Mouse (Mus musculus): ENCODE data around the gene Tet3. TPM values are rescaled to one million over a fixed set of nuclear protein-coding genes. Genes with fewer than 3 reads are reported as not detected.

Tet3 gene
- polyA plus RNA-seq, 1 experiment from 2014 or later: 52.2 TPM

DNA sequence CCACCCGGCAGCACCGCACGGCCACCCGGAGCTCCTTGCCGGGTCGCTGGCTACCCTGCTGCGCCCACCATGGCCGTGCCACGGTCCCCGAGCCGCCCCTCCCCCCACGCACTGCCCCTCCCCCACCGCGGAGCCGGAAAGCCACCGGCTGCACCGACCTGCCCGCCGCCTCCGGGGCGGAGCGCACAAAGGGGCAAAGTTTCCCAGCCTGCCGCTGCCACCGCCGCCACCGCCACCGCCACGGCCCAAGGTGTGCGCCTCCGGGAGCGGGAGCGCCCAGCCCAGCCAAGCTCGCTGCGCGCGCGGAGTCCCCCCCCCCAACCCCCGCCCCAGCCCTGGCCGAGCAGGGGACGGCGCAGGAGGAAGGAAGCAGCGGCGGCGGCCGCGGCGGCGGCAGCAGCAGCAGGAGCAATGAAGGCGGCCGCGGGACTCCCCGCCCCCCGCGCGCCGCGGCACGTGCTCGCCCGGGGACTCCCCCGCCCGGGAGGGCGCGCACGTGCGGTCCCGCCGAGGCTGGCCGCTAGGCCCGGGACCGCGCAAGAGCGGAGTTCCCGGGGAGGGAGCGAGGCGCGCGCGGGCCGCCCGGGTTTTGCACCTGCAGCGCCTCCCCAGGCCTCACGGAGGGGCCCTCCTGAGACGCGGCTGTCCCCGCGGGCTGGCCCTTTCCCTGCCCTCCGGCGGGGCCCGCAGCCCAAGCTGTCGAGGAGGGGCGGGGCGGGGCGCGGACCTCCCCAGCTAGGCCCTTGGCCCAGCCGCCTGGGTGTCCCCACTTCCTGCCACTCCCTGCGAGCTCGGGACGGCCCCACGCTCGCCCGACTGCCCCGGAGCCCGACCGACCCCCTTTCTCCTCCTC lies 2.5 kb downstream of the Tet3 start:
- H3K4me2 ChIP-seq (replicated peaks): peak overlapping the region; percentile 85
- H3K36me3 ChIP-seq (replicated peaks; ENCODE audit: control insufficient read depth, insufficient read depth): no peaks in the 10 kb centered on the region
- H3K9me3 ChIP-seq (ENCODE audit: control insufficient read depth, low read length): no peaks in the 10 kb centered on the region
- DNase-seq (ENCODE audit: low spot score) (peak; percentile 74), ATAC-seq (ENCODE audit: low FRiP score) (peak; percentile 83)
- H3K4me3 ChIP-seq (replicated peaks; ENCODE audit: low read length): peak overlapping the region; percentile 56
- WGBS: under 1% methylated on average over 64 of the region's 105 CpGs
- H3K4me1 ChIP-seq (replicated peaks; ENCODE audit: control insufficient read depth, insufficient read depth, low read length): peaks cover 41% of the 10 kb centered on the region
- H3K27me3 ChIP-seq (ENCODE audit: control insufficient read depth, insufficient read depth, low read length): no peaks in the 10 kb centered on the region
- H3K9ac ChIP-seq: peak overlapping the region; percentile 97
- H3K27ac ChIP-seq: peak overlapping the region; percentile 97

DNA sequence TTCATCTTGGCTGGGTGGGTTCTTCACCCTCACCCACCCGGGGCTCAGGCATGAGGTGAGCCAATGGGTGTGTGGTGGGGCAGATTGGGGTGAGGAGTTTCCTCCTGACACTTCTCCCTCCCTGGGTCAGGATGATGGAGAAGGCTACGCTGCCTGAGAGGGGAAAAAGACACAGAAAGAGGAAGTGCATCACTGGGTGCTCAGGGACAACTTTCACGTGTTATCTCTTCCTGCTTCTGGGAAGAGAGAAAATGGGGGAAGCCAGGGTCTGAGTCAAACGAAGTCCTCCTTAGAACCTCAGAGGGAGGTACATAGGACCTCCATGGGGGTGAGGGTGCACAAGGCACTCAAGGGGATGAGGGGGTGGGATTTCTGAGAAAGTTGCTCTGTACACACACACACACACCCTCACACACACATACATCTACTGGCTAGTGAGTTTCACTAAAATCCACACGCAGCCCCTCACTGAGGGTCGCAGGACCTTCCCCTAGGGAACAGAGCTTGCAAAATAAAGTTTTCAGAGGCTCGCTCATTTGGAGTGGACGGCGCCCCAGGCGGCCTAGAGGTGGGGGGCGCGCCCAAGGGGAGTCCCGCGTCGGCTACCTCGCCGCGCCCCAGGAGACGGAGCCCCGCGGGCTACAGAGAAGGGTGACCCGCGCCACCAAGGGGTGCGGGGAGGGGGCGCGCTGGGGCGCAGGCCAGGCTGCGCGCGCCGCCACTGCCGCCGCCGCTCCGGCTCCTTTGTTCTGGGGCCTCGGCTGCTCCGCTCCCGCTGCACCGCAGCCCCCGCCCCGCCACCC lies 3.4 kb downstream of the Tet3 start:
- peak overlapping the region; percentile 56 for H3K4me3 ChIP-seq (replicated peaks; ENCODE audit: low read length)
- no peaks in the 10 kb centered on the region for H3K9me3 ChIP-seq (ENCODE audit: control insufficient read depth, low read length)
- no peaks in the 10 kb centered on the region for H3K36me3 ChIP-seq (replicated peaks; ENCODE audit: control insufficient read depth, insufficient read depth)
- no peak for DNase-seq (ENCODE audit: low spot score)
- H3K27me3 ChIP-seq (ENCODE audit: control insufficient read depth, insufficient read depth, low read length): no peaks in the 10 kb centered on the region
- peak overlapping the region; percentile 97 for H3K27ac ChIP-seq
- H3K9ac ChIP-seq: peak overlapping the region; percentile 97
- peaks cover 49% of the 10 kb centered on the region for H3K4me1 ChIP-seq (replicated peaks; ENCODE audit: control insufficient read depth, insufficient read depth, low read length)
- peak; percentile 47 for ATAC-seq (ENCODE audit: low FRiP score)
- WGBS: 2% methylated on average over 29 of the region's 41 CpGs
- H3K4me2 ChIP-seq (replicated peaks): peak overlapping the region; percentile 85

DNA sequence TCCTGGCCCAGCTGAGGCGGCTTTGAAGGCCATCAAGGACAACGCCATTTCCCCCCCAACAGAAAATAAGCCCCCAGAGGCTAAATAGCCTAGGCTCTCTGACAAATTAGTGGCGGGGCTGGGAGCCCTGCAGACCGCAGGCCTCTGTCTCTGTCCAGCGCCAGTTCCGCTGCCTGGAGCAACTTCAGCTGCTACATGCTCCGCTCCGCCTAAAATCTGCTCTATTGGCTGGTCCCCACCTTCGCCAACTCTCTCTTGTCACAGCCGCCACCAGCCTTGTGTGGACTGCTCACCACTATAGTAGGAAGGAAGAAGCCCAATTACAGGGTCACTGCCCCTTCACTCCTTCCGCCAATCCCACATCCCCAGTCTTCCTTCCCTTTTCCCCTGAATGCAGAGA lies 5.2 kb downstream of the Tet3 start:
- DNase-seq (ENCODE audit: low spot score) (no peak), ATAC-seq (ENCODE audit: low FRiP score) (no peak)
- Histone ChIP-seq H3K36me3 (replicated peaks; ENCODE audit: control insufficient read depth, insufficient read depth) (0 out of 2 replicates have a peak, but pooled peaks cover 9% of the 10 kb centered on the region), H3K9me3 (ENCODE audit: control insufficient read depth, low read length) (no peaks in the 10 kb centered on the region), H3K27ac (no peak overlapping the region), H3K9ac (peak overlapping the region; percentile 97), H3K4me2 (replicated peaks) (peak overlapping the region; percentile 85), H3K4me3 (replicated peaks; ENCODE audit: low read length) (peak overlapping the region; percentile 56), H3K27me3 (ENCODE audit: control insufficient read depth, insufficient read depth, low read length) (no peaks in the 10 kb centered on the region), H3K4me1 (replicated peaks; ENCODE audit: control insufficient read depth, insufficient read depth, low read length) (peaks cover 67% of the 10 kb centered on the region)
- 32% methylated on average over 11 of the region's 11 CpGs for WGBS

DNA sequence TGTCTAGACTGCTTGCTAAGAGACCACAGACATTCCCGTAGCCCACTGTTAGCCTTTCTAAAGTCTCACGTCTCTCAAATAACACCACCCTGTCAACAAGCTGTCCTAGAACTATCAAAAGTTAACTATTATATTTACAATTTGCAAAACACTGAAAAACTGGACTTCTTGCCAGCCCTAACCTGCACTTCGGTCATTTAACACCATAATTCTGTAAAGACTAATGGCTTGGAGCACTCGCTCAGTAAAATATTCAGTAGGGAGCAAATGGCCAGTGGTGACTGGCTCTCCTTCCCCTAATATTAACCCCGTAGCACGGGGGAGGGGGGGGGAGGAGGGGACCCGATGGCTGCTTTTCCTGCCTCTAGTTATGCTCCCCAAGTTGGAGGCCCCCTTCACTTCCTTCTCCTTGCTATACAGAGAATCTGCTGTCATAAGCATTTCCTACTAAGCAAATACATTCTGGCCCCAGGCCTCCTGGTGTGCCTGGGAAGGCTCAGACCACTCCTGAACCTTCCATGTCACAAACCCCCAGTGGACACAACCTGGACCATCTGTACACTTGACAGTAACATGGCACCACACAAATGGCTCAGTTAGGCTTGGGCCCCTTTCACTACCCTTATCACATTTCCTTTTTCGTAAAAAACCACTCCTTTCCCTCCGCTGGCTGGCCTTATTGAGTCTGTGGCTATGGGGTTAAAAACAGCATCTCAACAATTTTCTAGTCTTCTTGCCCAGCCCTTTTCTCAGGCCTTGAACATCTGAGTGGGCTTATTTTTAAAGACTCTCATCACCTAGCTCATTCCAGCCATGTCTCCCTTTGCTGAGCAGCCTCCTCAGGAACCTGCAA lies 8.2 kb downstream of the Tet3 start:
- H3K36me3 ChIP-seq (replicated peaks; ENCODE audit: control insufficient read depth, insufficient read depth): 0 out of 2 replicates have a peak, but pooled peaks cover 9% of the 10 kb centered on the region
- no peak overlapping the region for H3K27ac ChIP-seq
- no peaks in the 10 kb centered on the region for H3K27me3 ChIP-seq (ENCODE audit: control insufficient read depth, insufficient read depth, low read length)
- ATAC-seq (ENCODE audit: low FRiP score) (no peak), DNase-seq (ENCODE audit: low spot score) (no peak)
- H3K9ac ChIP-seq: no peak overlapping the region
- H3K4me2 ChIP-seq (replicated peaks): peak overlapping the region; percentile 30
- H3K4me1 ChIP-seq (replicated peaks; ENCODE audit: control insufficient read depth, insufficient read depth, low read length): peaks cover 75% of the 10 kb centered on the region
- no peak overlapping the region for H3K4me3 ChIP-seq (replicated peaks; ENCODE audit: low read length)
- H3K9me3 ChIP-seq (ENCODE audit: control insufficient read depth, low read length): no peaks in the 10 kb centered on the region
- WGBS: 74% methylated on average over 9 of the region's 9 CpGs

DNA sequence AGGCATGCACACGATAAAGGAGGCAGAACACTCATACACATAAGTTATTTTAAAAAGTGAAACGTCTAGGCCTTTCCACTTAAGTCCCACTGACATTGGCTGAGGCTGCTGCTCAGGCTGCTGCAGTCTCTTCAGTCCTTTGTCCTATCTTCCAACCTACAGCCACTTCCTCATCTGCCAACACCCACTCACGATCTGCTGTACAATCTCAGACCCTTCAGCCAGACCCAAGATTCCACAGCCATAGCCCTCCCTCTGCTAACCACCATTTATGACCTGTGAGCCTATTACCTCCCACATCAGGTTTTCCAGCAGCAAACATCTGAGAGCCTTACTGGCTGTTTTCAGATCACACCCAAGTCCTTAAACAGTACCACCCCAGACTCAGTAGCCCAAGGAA lies 9.4 kb downstream of the Tet3 start:
- Histone ChIP-seq H3K27me3 (ENCODE audit: control insufficient read depth, insufficient read depth, low read length) (no peaks in the 10 kb centered on the region), H3K9ac (no peak overlapping the region), H3K36me3 (replicated peaks; ENCODE audit: control insufficient read depth, insufficient read depth) (0 out of 2 replicates have a peak, but pooled peaks cover 9% of the 10 kb centered on the region), H3K9me3 (ENCODE audit: control insufficient read depth, low read length) (no peaks in the 10 kb centered on the region), H3K4me1 (replicated peaks; ENCODE audit: control insufficient read depth, insufficient read depth, low read length) (peaks cover 73% of the 10 kb centered on the region), H3K4me3 (replicated peaks; ENCODE audit: low read length) (no peak overlapping the region), H3K27ac (no peak overlapping the region), H3K4me2 (replicated peaks) (no peak overlapping the region)
- whole genome bisulfite sequencing: 77% methylated on average over 3 of the region's 3 CpGs
- DNase-seq (ENCODE audit: low spot score) (no peak), ATAC-seq (ENCODE audit: low FRiP score) (no peak)

DNA sequence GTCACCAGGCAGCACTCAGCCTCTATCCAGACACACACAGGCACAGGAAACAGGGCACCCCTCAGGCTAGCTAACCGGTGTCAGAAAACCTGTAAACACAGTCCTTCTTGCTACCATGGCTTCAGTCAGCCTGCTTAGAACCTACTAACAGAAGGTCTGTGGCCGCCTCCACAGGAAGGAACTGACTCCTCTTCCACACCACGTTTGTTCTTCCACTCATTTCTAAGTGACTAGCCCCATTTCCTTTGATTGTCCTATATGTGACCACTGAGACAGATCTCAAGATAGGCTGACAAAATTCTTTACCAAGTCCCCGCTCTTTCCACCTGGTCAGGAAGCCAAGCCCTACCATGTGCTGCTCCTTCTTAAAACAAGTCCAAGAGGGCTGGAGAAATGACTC lies 10.0 kb downstream of the Tet3 start:
- Histone ChIP-seq H3K4me1 (replicated peaks; ENCODE audit: control insufficient read depth, insufficient read depth, low read length) (peaks cover 73% of the 10 kb centered on the region), H3K27me3 (ENCODE audit: control insufficient read depth, insufficient read depth, low read length) (no peaks in the 10 kb centered on the region), H3K27ac (no peak overlapping the region), H3K9me3 (ENCODE audit: control insufficient read depth, low read length) (no peaks in the 10 kb centered on the region), H3K36me3 (replicated peaks; ENCODE audit: control insufficient read depth, insufficient read depth) (0 out of 2 replicates have a peak, but pooled peaks cover 9% of the 10 kb centered on the region), H3K4me3 (replicated peaks; ENCODE audit: low read length) (no peak overlapping the region), H3K9ac (no peak overlapping the region), H3K4me2 (replicated peaks) (no peak overlapping the region)
- ATAC-seq (ENCODE audit: low FRiP score) (no peak), DNase-seq (ENCODE audit: low spot score) (no peak)
- WGBS: 89% methylated on average over 4 of the region's 4 CpGs

DNA sequence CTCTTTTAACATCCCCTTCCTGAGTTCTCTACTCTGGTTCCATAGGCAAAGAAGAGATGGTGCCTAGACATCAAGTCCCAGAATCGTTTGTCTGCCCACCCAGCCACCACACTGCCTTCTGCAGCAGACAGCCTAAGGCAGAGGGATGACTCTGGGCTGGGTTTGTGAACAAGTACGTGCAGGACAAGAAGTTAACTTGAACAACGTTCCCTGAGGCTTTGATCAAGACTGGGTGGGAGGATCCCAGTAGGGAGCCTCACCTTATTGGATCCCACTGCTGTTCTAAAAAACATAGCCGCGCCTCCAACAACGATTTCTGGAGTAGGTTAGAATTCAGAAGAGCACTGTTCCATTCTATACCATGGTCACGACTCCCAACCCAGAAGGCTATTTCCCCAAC lies 11.9 kb downstream of the Tet3 start:
- Histone ChIP-seq H3K27me3 (ENCODE audit: control insufficient read depth, insufficient read depth, low read length) (no peaks in the 10 kb centered on the region), H3K4me2 (replicated peaks) (no peak overlapping the region), H3K27ac (no peak overlapping the region), H3K9ac (no peak overlapping the region), H3K9me3 (ENCODE audit: control insufficient read depth, low read length) (no peaks in the 10 kb centered on the region), H3K36me3 (replicated peaks; ENCODE audit: control insufficient read depth, insufficient read depth) (0 out of 2 replicates have a peak, but pooled peaks cover 9% of the 10 kb centered on the region), H3K4me3 (replicated peaks; ENCODE audit: low read length) (no peak overlapping the region), H3K4me1 (replicated peaks; ENCODE audit: control insufficient read depth, insufficient read depth, low read length) (peaks cover 74% of the 10 kb centered on the region)
- WGBS: 85% methylated on average over 7 of the region's 7 CpGs
- ATAC-seq (ENCODE audit: low FRiP score) (no peak), DNase-seq (ENCODE audit: low spot score) (no peak)

DNA sequence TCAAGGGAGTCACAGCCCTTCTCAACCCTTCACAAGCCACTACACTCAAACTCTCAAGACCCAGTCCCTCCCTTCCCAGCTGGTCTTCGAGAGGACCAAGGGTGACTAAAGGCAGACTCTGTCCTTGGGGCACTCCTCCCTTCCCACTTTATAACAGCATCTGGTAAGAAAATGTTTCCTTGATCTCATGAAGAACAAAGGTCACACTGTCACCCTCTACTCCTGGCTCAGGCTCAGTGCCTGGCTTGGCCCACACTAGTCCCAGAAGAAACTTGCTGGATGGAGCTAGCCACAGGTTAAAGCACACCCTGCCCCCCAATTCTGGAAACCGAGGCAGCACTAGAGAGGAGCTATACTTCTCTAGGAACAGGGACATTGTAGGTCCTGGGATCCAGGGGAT lies 13.1 kb downstream of the Tet3 start:
- WGBS: 85% methylated on average over 2 of the region's 2 CpGs
- no peak overlapping the region for H3K9ac ChIP-seq
- no peaks in the 10 kb centered on the region for H3K9me3 ChIP-seq (ENCODE audit: control insufficient read depth, low read length)
- DNase-seq (ENCODE audit: low spot score) (no peak), ATAC-seq (ENCODE audit: low FRiP score) (no peak)
- H3K4me2 ChIP-seq (replicated peaks): no peak overlapping the region
- H3K27ac ChIP-seq: no peak overlapping the region
- no peak overlapping the region for H3K4me3 ChIP-seq (replicated peaks; ENCODE audit: low read length)
- H3K36me3 ChIP-seq (replicated peaks; ENCODE audit: control insufficient read depth, insufficient read depth): 0 out of 2 replicates have a peak, but pooled peaks cover 9% of the 10 kb centered on the region
- no peaks in the 10 kb centered on the region for H3K27me3 ChIP-seq (ENCODE audit: control insufficient read depth, insufficient read depth, low read length)
- H3K4me1 ChIP-seq (replicated peaks; ENCODE audit: control insufficient read depth, insufficient read depth, low read length): peaks cover 67% of the 10 kb centered on the region

All from hindbrain, embryonic 14.5 days (tissue).